Comparison of ENCODE assay signal across 9 mouse cellular contexts in the genomic region with DNA sequence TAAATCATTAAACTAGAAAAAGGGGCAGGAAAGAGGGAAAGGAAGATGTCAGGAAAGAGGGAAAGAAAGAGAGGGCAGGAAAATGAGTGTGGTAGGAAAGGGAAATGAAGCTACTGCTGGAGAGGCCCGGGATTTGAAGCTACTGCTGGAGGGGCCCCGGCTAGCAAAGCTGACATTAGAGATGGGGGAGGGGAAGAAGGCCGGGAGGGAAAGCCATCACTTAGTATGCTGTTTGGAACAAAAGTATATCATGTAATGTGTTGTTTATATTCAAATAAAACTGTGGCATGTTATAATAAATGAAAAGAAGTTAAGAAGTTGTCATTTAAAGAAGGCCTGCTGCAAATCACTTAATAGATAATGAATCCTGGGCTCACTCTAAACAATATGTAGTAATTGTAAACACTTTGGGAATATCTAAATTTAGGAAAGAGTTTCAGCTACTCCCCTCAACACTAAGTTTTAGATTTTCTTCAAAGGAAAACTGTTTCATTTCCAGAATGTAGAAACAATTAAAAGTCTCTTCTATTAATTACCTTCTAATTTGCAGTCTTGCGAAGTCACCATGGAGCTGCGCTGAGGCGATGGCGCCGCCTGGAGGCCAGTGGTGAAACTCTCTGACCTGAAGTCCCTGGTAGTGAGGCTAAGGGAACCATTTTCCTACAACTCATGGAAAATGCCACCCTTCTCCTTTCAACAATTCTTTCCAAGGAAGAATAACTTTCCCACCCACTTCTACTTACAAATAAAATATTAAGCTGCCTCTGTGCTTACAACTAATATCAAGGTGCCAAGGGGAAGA.
DNase-seq lines count a peak whose midpoint lies in the region; ATAC-seq lines count a peak whose summit lies in the region.
"Had no signal": no experiment of that assay in that cellular context is flagged by ENCODE, and none has a peak within 500 bp of the region (broad histone marks: within the 10 kb centered on the region; RNA-seq: fewer than 3 reads in every experiment).

No protein-coding gene starts in this region.

- no peaks in the 10 kb centered on the region for H3K27me3 ChIP-seq in forebrain, embryonic 13.5 days
- no peaks in the 10 kb centered on the region for H3K27me3 ChIP-seq in lung, embryonic 15.5 days
- H3K27me3 ChIP-seq: heart, embryonic 15.5 days had no signal

- H3K36me3 ChIP-seq in forebrain, embryonic 13.5 days (ENCODE audit: poor library complexity, severe bottlenecking) = no peaks in the 10 kb centered on the region
- H3K36me3 ChIP-seq in lung, embryonic 15.5 days = no peaks in the 10 kb centered on the region
- H3K36me3 ChIP-seq: heart, embryonic 15.5 days had no signal

- DNase-seq in adrenal gland, adult (ENCODE audit: inconsistent age in 2 of 2, low spot score in 1 of 2) = peak; percentile 55 to 75
- no peak for DNase-seq in adrenal gland, postnatal 4 days (ENCODE audit: low spot score in 2 of 2)
- DNase-seq in thymus, postnatal 4 days = peak; percentile 48
- no peak for DNase-seq in thymus, postnatal 0 days (ENCODE audit: low spot score)
- peak; percentile 40 to 83 for DNase-seq in kidney, postnatal 36 days
- DNase-seq in skeletal muscle tissue, adult 2 months (ENCODE audit: low read depth, low spot score) = peak; percentile 28

- no peaks in the 10 kb centered on the region for H3K4me1 ChIP-seq in forebrain, embryonic 13.5 days
- H3K4me1 ChIP-seq in lung, embryonic 15.5 days = peaks cover 10% of the 10 kb centered on the region
- H3K4me1 ChIP-seq: heart, embryonic 15.5 days had no signal

- H3K9ac ChIP-seq in forebrain, embryonic 13.5 days = no peak overlapping the region
- H3K9ac ChIP-seq in lung, embryonic 15.5 days = no peak overlapping the region
- H3K9ac ChIP-seq: heart, embryonic 15.5 days had no signal

- no peak overlapping the region for H3K4me2 ChIP-seq in forebrain, embryonic 13.5 days
- H3K4me2 ChIP-seq in lung, embryonic 15.5 days = peak overlapping the region; percentile 33; the same call in 1 of the 2 replicates
- H3K4me2 ChIP-seq: heart, embryonic 15.5 days had no signal

- ATAC-seq in forebrain, embryonic 13.5 days = peak; percentile 72
- ATAC-seq in lung, embryonic 15.5 days (ENCODE audit: borderline replicate concordance, extremely low read depth, low FRiP score, low TSS enrichment) = peak; percentile 75; the same call in 1 of the 2 replicates

- no peak overlapping the region for H3K27ac ChIP-seq in forebrain, embryonic 13.5 days
- H3K27ac ChIP-seq in lung, embryonic 15.5 days = peak overlapping the region; percentile 77
- H3K27ac ChIP-seq: heart, embryonic 15.5 days had no signal

- H3K9me3 ChIP-seq in forebrain, embryonic 13.5 days (replicated peaks) = no peaks in the 10 kb centered on the region
- H3K9me3 ChIP-seq in lung, embryonic 15.5 days = no peaks in the 10 kb centered on the region
- H3K9me3 ChIP-seq: heart, embryonic 15.5 days had no signal

- 12% methylated on average over 8 of the region's 8 CpGs for WGBS in forebrain, embryonic 13.5 days
- WGBS in lung, embryonic 15.5 days = 9% methylated on average over 8 of the region's 8 CpGs

- H3K4me3 ChIP-seq in forebrain, embryonic 13.5 days = no peak overlapping the region
- H3K4me3 ChIP-seq in lung, embryonic 15.5 days = no peak overlapping the region
- H3K4me3 ChIP-seq: heart, embryonic 15.5 days had no signal

Comparison
In these comparisons a context has a peak if more than half of its experiments do, and no peak if none do; other contexts are left out.
1. DNase-seq: peak in adrenal gland, adult (2 of 2), thymus, postnatal 4 days (single experiment), kidney, postnatal 36 days (2 of 2) and skeletal muscle tissue, adult 2 months (single experiment); none in adrenal gland, postnatal 4 days (0 of 2) and thymus, postnatal 0 days (single experiment).